Mouse (Mus musculus): ENCODE measurements around the gene Hsph1. TPM values are rescaled to one million over a fixed set of nuclear protein-coding genes. Genes with fewer than 3 reads are reported as not detected.

The Hsph1 gene
- polyA plus RNA-seq, 1 experiment from 2014 or later: 103 TPM

GRCm38 (mm10) chr5:149587327-149587895 lies 48.8 kb downstream of the Hsph1 start:
- Histone ChIP-seq H3K9me3 (replicated peaks; ENCODE audit: control insufficient read depth, low read length, poor library complexity, severe bottlenecking) (no peaks in the 10 kb centered on the region), H3K4me2 (ENCODE audit: low read length) (no peak overlapping the region), H3K4me3 (ENCODE audit: low read depth, low read length) (no peak overlapping the region), H3K9ac (ENCODE audit: low read depth, low read length) (no peak overlapping the region), H3K36me3 (ENCODE audit: control insufficient read depth, insufficient read depth, low read length) (no peaks in the 10 kb centered on the region), H3K27ac (ENCODE audit: low read length) (no peak overlapping the region), H3K4me1 (ENCODE audit: control insufficient read depth, insufficient read depth, low read length) (peaks cover 2% of the 10 kb centered on the region; the same call in 1 of the 2 replicates), H3K27me3 (ENCODE audit: control insufficient read depth, insufficient read depth, low read depth, low read length) (no peaks in the 10 kb centered on the region)
- ATAC-seq: no peak
- WGBS: 87% methylated on average over 11 of the region's 11 CpGs

- Histone ChIP-seq H3K27me3 (ENCODE audit: control insufficient read depth, insufficient read depth, low read depth, low read length) (no peaks in the 10 kb centered on the region), H3K27ac (ENCODE audit: low read length) (no peak overlapping the region), H3K9me3 (replicated peaks; ENCODE audit: control insufficient read depth, low read length, poor library complexity, severe bottlenecking) (no peaks in the 10 kb centered on the region), H3K4me3 (ENCODE audit: low read depth, low read length) (no peak overlapping the region), H3K4me2 (ENCODE audit: low read length) (no peak overlapping the region), H3K4me1 (ENCODE audit: control insufficient read depth, insufficient read depth, low read length) (peaks cover 2% of the 10 kb centered on the region; the same call in 1 of the 2 replicates), H3K9ac (ENCODE audit: low read depth, low read length) (no peak overlapping the region), H3K36me3 (ENCODE audit: control insufficient read depth, insufficient read depth, low read length) (no peaks in the 10 kb centered on the region)
- WGBS: 40% methylated on average over 10 of the region's 10 CpGs
- ATAC-seq: no peak
Observed at GRCm38 (mm10) chr5:149585910-149586309, 50.3 kb downstream of the Hsph1 start.

- H3K36me3 ChIP-seq (ENCODE audit: control insufficient read depth, insufficient read depth, low read length): no peaks in the 10 kb centered on the region
- no peak overlapping the region for H3K4me3 ChIP-seq (ENCODE audit: low read depth, low read length)
- no peak overlapping the region for H3K9ac ChIP-seq (ENCODE audit: low read depth, low read length)
- no peak overlapping the region for H3K4me2 ChIP-seq (ENCODE audit: low read length)
- no peak overlapping the region for H3K27ac ChIP-seq (ENCODE audit: low read length)
- ATAC-seq: no peak
- 86% methylated on average over 1 of the region's 1 CpGs for WGBS
- no peaks in the 10 kb centered on the region for H3K9me3 ChIP-seq (replicated peaks; ENCODE audit: control insufficient read depth, low read length, poor library complexity, severe bottlenecking)
- no peaks in the 10 kb centered on the region for H3K27me3 ChIP-seq (ENCODE audit: control insufficient read depth, insufficient read depth, low read depth, low read length)
- H3K4me1 ChIP-seq (ENCODE audit: control insufficient read depth, insufficient read depth, low read length): peaks cover 2% of the 10 kb centered on the region; the same call in 1 of the 2 replicates
Observed at GRCm38 (mm10) chr5:149585231-149585630, 50.9 kb downstream of the Hsph1 start.

GRCm38 (mm10) chr5:149584154-149584655 lies 52.0 kb downstream of the Hsph1 start:
- Histone ChIP-seq H3K4me3 (ENCODE audit: low read depth, low read length) (no peak overlapping the region), H3K9ac (ENCODE audit: low read depth, low read length) (no peak overlapping the region), H3K4me2 (ENCODE audit: low read length) (no peak overlapping the region), H3K27me3 (ENCODE audit: control insufficient read depth, insufficient read depth, low read depth, low read length) (no peaks in the 10 kb centered on the region), H3K9me3 (replicated peaks; ENCODE audit: control insufficient read depth, low read length, poor library complexity, severe bottlenecking) (no peaks in the 10 kb centered on the region), H3K4me1 (ENCODE audit: control insufficient read depth, insufficient read depth, low read length) (peaks cover 2% of the 10 kb centered on the region; the same call in 1 of the 2 replicates), H3K27ac (ENCODE audit: low read length) (peak overlapping the region; percentile 33; the same call in 1 of the 2 replicates), H3K36me3 (ENCODE audit: control insufficient read depth, insufficient read depth, low read length) (no peaks in the 10 kb centered on the region)
- WGBS: 63% methylated on average over 8 of the region's 8 CpGs
- ATAC-seq: peak; percentile 47

- Histone ChIP-seq H3K4me3 (ENCODE audit: low read depth, low read length) (no peak overlapping the region), H3K27ac (ENCODE audit: low read length) (peak overlapping the region; percentile 23; the same call in 1 of the 2 replicates), H3K36me3 (ENCODE audit: control insufficient read depth, insufficient read depth, low read length) (no peaks in the 10 kb centered on the region), H3K27me3 (ENCODE audit: control insufficient read depth, insufficient read depth, low read depth, low read length) (no peaks in the 10 kb centered on the region), H3K9ac (ENCODE audit: low read depth, low read length) (no peak overlapping the region), H3K4me1 (ENCODE audit: control insufficient read depth, insufficient read depth, low read length) (peaks cover 2% of the 10 kb centered on the region; the same call in 1 of the 2 replicates), H3K4me2 (ENCODE audit: low read length) (no peak overlapping the region), H3K9me3 (replicated peaks; ENCODE audit: control insufficient read depth, low read length, poor library complexity, severe bottlenecking) (no peaks in the 10 kb centered on the region)
- no peak for ATAC-seq
- 29% methylated on average over 8 of the region's 8 CpGs for WGBS
Observed at GRCm38 (mm10) chr5:149583507-149583906, 52.7 kb downstream of the Hsph1 start.

GRCm38 (mm10) chr5:149582642-149583262 lies 53.4 kb downstream of the Hsph1 start:
- ATAC-seq: no peak
- no peak overlapping the region for H3K27ac ChIP-seq (ENCODE audit: low read length)
- H3K9ac ChIP-seq (ENCODE audit: low read depth, low read length): no peak overlapping the region
- no peaks in the 10 kb centered on the region for H3K9me3 ChIP-seq (replicated peaks; ENCODE audit: control insufficient read depth, low read length, poor library complexity, severe bottlenecking)
- H3K4me3 ChIP-seq (ENCODE audit: low read depth, low read length): no peak overlapping the region
- H3K4me2 ChIP-seq (ENCODE audit: low read length): no peak overlapping the region
- H3K27me3 ChIP-seq (ENCODE audit: control insufficient read depth, insufficient read depth, low read depth, low read length): no peaks in the 10 kb centered on the region
- H3K36me3 ChIP-seq (ENCODE audit: control insufficient read depth, insufficient read depth, low read length): no peaks in the 10 kb centered on the region
- 58% methylated on average over 5 of the region's 5 CpGs for WGBS
- peaks cover 3% of the 10 kb centered on the region for H3K4me1 ChIP-seq (ENCODE audit: control insufficient read depth, insufficient read depth, low read length)

- 0 out of 2 replicates have a peak overlapping the region, but pooled peaks have one; percentile 29 for H3K27ac ChIP-seq (ENCODE audit: low read length)
- WGBS: 19% methylated on average over 10 of the region's 10 CpGs
- H3K4me3 ChIP-seq (ENCODE audit: low read depth, low read length): no peak overlapping the region
- no peak for ATAC-seq
- no peaks in the 10 kb centered on the region for H3K36me3 ChIP-seq (ENCODE audit: control insufficient read depth, insufficient read depth, low read length)
- H3K9ac ChIP-seq (ENCODE audit: low read depth, low read length): 0 out of 2 replicates have a peak overlapping the region, but pooled peaks have one; percentile 23
- no peaks in the 10 kb centered on the region for H3K27me3 ChIP-seq (ENCODE audit: control insufficient read depth, insufficient read depth, low read depth, low read length)
- no peak overlapping the region for H3K4me2 ChIP-seq (ENCODE audit: low read length)
- H3K9me3 ChIP-seq (replicated peaks; ENCODE audit: control insufficient read depth, low read length, poor library complexity, severe bottlenecking): no peaks in the 10 kb centered on the region
- peaks cover 14% of the 10 kb centered on the region for H3K4me1 ChIP-seq (ENCODE audit: control insufficient read depth, insufficient read depth, low read length)
Observed at GRCm38 (mm10) chr5:149577449-149577848, 58.7 kb downstream of the Hsph1 start.

- ATAC-seq: no peak
- H3K27ac ChIP-seq (ENCODE audit: low read length): 0 out of 2 replicates have a peak overlapping the region, but pooled peaks have one; percentile 29
- no peak overlapping the region for H3K9ac ChIP-seq (ENCODE audit: low read depth, low read length)
- H3K27me3 ChIP-seq (ENCODE audit: control insufficient read depth, insufficient read depth, low read depth, low read length): no peaks in the 10 kb centered on the region
- no peaks in the 10 kb centered on the region for H3K9me3 ChIP-seq (replicated peaks; ENCODE audit: control insufficient read depth, low read length, poor library complexity, severe bottlenecking)
- H3K36me3 ChIP-seq (ENCODE audit: control insufficient read depth, insufficient read depth, low read length): no peaks in the 10 kb centered on the region
- 39% methylated on average over 10 of the region's 10 CpGs for WGBS
- H3K4me2 ChIP-seq (ENCODE audit: low read length): no peak overlapping the region
- H3K4me3 ChIP-seq (ENCODE audit: low read depth, low read length): no peak overlapping the region
- H3K4me1 ChIP-seq (ENCODE audit: control insufficient read depth, insufficient read depth, low read length): peaks cover 14% of the 10 kb centered on the region
Observed at GRCm38 (mm10) chr5:149576977-149577376, 59.2 kb downstream of the Hsph1 start.

GRCm38 (mm10) chr5:149568993-149569392 lies 67.2 kb downstream of the Hsph1 start:
- 80% methylated on average over 13 of the region's 13 CpGs for WGBS

More at GRCm38 (mm10) chr5:149568993-149569392, 67.2 kb downstream of the Hsph1 start:
- H3K27ac ChIP-seq (ENCODE audit: low read length): no peak overlapping the region; the same call in 1 of the 2 replicates
- no peak for ATAC-seq
- H3K4me3 ChIP-seq (ENCODE audit: low read depth, low read length): no peak overlapping the region
- no peak overlapping the region for H3K9ac ChIP-seq (ENCODE audit: low read depth, low read length)
- no peaks in the 10 kb centered on the region for H3K27me3 ChIP-seq (ENCODE audit: control insufficient read depth, insufficient read depth, low read depth, low read length)
- no peaks in the 10 kb centered on the region for H3K36me3 ChIP-seq (ENCODE audit: control insufficient read depth, insufficient read depth, low read length)
- no peak overlapping the region for H3K4me2 ChIP-seq (ENCODE audit: low read length)
- peaks cover 12% of the 10 kb centered on the region for H3K4me1 ChIP-seq (ENCODE audit: control insufficient read depth, insufficient read depth, low read length)
- H3K9me3 ChIP-seq (replicated peaks; ENCODE audit: control insufficient read depth, low read length, poor library complexity, severe bottlenecking): no peaks in the 10 kb centered on the region

Data from midbrain, embryonic 16.5 days (tissue).